Mouse (Mus musculus) neural tube, embryonic 11.5 days (tissue): ENCODE measurements at regions not wholly inside any gene's neighbourhood (a gene's known extent, or its start where the extent isn't known, plus 50 kb on each side); places are given as distances from the start of the nearest gene placed in this dataset.

ENCODE experiments used
- ATAC-seq: fragments of 200-750 bp; cut with Nextera tagmentation; 2 replicates; pipeline ENCODE4 v1.8.0; 2017; ENCODE audit warnings: moderate number of reproducible peaks, mild to moderate bottlenecking, moderate TSS enrichment, moderate library complexity; ENCODE audit not compliant: insufficient read depth, low FRiP score, low TSS enrichment
- DNase-seq: peaks from one replicate; pipeline ENCODE4 v3.0.0-alpha.2; 2015; ENCODE audit warnings: low spot score
- H3K27ac ChIP-seq: fragments of 300-500 bp; sonication (generic); 2 replicates; pipeline ENCODE4 v1.5.1; 2014; ENCODE audit warnings: low read depth, mild to moderate bottlenecking, low read length
- H3K27me3 ChIP-seq: fragments of 300-500 bp; sonication (generic); 2 replicates; pipeline ENCODE4 v1.6.1; 2014; ENCODE audit warnings: mild to moderate bottlenecking, low read length, mixed read lengths; ENCODE audit not compliant: control insufficient read depth, insufficient read depth
- H3K36me3 ChIP-seq: fragments of 300-500 bp; sonication (generic); 2 replicates; pipeline ENCODE4 v1.6.1; 2014; ENCODE audit warnings: mild to moderate bottlenecking, low read length, moderate library complexity, mixed read lengths; ENCODE audit not compliant: control insufficient read depth, insufficient read depth
- H3K4me1 ChIP-seq: fragments of 300-500 bp; sonication (generic); 2 replicates; pipeline ENCODE4 v1.6.1; 2014; ENCODE audit warnings: low read length, mixed read lengths; ENCODE audit not compliant: control insufficient read depth, insufficient read depth
- H3K4me2 ChIP-seq: fragments of 300-500 bp; sonication (generic); 2 replicates; pipeline ENCODE4 v1.6.1; 2014; ENCODE audit warnings: low read depth, mild to moderate bottlenecking, moderate library complexity
- H3K4me3 ChIP-seq: fragments of 300-500 bp; sonication (generic); 2 replicates; pipeline ENCODE4 v1.5.1; 2014; ENCODE audit warnings: low read depth, low read length
- H3K9ac ChIP-seq: fragments of 300-500 bp; sonication (generic); 2 replicates; pipeline ENCODE4 v1.6.1; 2014; ENCODE audit warnings: mild to moderate bottlenecking, low read length
- H3K9me3 ChIP-seq: fragments of 300-500 bp; sonication (generic); 2 replicates; pipeline ENCODE4 v1.6.1; 2016; ENCODE audit warnings: low read length; ENCODE audit not compliant: control insufficient read depth
- WGBS: fragments of 180-500 bp; shearing (Covaris S2); extraction: QIAGEN DNeasy Blood & Tissue Kit; methylation state at CpG from one replicate; pipeline ENCODE4 v1.1.7; 2014; 5-methylcytosine and 5-hydroxymethylcytosine counted together

DNA sequence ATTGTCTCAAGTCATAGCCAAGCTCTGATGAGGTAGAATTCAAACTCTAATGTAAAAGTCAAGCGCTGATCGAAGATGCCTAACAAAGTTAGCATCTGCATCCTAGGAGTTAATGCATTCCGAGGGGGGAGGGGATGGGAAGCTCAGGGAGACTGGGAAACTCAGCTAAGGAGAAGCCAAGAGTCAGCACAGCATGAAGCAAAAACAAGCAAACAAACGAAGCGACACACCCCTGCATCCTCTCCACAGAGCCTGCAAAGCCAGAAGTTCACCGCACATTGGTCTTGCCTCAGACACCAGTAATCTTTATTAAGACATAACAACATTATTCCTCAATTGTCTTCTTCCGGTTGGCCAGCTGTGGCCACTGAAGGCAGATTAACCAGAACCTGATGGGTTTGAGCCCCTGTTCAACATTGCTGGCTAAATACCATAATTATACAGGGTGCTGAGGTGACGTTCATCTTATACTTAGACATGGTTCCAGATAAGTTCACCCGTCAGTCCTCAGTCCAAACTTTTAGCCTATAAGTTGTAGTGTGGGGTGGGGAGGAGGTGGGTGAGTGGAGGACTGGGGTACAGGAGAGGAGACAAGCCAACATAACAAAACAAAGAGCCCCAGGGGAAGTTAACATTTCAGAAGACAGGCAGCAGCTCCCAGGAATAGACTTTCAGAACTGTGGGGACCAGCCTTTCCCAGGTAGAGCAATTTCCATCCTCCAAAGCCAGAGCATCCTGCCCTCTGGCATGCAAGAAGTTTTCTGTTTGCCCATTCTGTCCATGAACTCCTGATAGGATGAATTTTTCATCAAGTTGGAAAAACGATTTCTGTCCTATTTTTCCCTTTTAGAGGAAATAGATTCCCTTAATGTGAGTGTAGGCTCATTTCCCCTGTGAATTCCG, 213.3 kb upstream of the Gm5148 start:
- DNase-seq (no peak), ATAC-seq (no peak)
- no peak overlapping the region for H3K4me3 ChIP-seq
- WGBS = 50% methylated on average over 11 of the region's 11 CpGs
- H3K36me3 ChIP-seq = no peaks in the 10 kb centered on the region
- no peak overlapping the region for H3K27ac ChIP-seq
- H3K4me2 ChIP-seq = no peak overlapping the region
- no peaks in the 10 kb centered on the region for H3K27me3 ChIP-seq
- no peak overlapping the region for H3K9ac ChIP-seq
- H3K9me3 ChIP-seq = no peaks in the 10 kb centered on the region
- H3K4me1 ChIP-seq = peaks cover 5% of the 10 kb centered on the region; the same call in 1 of the 2 replicates

DNA sequence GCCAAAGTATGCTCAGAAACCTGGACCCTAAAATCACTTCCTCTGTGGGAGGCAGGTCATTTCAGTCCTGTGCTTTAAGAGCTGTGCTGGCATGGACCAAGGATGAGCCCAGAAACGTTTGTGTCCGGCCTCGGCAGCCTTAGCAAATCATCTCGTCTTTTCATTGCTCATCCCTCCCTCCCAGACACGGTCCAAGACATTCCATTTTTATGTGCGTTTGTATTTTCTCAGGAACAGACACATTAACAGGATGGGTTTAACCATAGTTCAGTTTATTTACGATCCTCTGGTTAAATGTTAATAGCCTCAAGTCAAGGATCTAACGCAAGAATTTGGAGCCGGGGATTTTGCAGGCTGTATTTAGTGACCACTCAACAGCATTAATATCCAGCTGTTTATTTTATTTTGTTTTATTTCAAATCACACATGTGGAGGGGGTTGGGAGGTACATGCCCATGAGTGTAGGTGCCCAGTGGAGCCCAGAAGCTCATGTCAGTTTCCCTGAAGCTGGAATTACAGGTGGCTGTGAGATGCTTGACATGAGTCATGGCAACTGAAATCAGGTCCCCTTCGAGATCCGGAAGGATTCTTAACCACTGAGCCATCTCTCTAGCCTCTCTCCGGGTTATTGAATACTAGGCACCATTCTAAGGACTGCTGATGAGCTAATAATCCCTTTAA, 212.1 kb upstream of the Gm5148 start:
- no peak overlapping the region for H3K4me3 ChIP-seq
- no peaks in the 10 kb centered on the region for H3K36me3 ChIP-seq
- H3K27ac ChIP-seq = no peak overlapping the region
- H3K9me3 ChIP-seq = no peaks in the 10 kb centered on the region
- no peak overlapping the region for H3K4me2 ChIP-seq
- H3K27me3 ChIP-seq = no peaks in the 10 kb centered on the region
- peaks cover 5% of the 10 kb centered on the region; the same call in 1 of the 2 replicates for H3K4me1 ChIP-seq
- DNase-seq = no peak
- WGBS = 48% methylated on average over 12 of the region's 12 CpGs
- ATAC-seq = no peak
- H3K9ac ChIP-seq = no peak overlapping the region

DNA sequence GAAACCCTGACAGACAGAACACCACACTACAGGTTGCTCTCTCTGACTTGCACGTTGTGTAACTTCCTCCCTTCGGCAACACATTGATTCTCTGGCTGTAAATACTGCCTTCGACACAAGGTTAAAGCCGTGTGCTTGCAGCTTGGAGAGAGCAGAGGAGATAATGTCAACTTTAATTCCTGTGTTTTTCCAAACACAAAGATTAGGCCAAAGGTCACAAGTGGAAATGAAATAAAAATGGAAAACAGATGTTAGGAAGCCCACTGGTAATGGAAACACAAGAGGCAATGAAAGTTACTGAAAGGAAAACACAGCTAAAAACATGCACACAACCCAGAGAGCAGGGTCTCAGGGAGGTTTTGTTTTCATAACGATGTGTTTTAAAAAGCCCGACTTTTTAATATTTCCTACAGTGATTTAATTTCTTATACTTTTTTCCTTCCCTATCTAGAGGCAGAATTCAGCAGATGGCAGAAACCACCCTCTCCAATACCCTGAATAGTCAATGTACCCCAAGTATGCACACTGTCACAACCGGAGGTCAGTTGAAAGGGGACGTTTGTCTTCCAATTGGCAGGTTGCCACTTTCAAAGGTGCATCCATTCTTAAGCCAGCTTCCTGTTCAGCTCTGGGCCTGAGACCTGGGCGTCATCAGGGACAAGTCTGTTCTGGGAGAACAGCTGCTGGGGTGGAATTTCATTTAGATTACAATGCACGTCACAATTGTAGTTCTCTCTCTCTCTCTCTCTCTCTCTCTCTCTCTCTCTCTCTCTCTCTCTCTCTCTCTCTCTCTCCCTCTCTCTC, 210.8 kb upstream of the Gm5148 start:
- H3K9ac ChIP-seq = no peak overlapping the region
- H3K27me3 ChIP-seq = no peaks in the 10 kb centered on the region
- peaks cover 5% of the 10 kb centered on the region; the same call in 1 of the 2 replicates for H3K4me1 ChIP-seq
- no peaks in the 10 kb centered on the region for H3K9me3 ChIP-seq
- no peak for ATAC-seq
- DNase-seq = peak; percentile 37
- no peaks in the 10 kb centered on the region for H3K36me3 ChIP-seq
- no peak overlapping the region for H3K27ac ChIP-seq
- 34% methylated on average over 10 of the region's 10 CpGs for WGBS
- no peak overlapping the region for H3K4me3 ChIP-seq
- H3K4me2 ChIP-seq = no peak overlapping the region

DNA sequence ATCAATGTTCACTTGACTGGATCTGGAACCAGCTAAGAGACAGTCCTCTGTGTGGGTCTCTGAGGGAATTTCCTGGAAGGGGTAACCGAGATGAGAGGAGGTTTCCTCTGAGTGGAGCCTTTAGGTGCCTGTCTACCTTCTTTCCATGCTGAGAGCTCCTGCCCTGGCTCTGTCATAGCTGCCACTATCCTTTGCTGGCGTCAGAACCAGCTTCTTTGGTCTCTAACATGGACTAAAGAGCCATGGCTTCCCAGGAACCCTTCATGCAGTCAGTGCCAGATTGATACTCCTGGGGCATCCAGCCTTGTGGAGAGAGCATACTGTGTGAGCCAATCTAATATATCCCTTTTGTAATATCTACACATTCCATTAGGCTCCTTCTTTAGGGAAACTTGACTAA, 209.9 kb upstream of the Gm5148 start:
- 79% methylated on average over 2 of the region's 2 CpGs for WGBS
- DNase-seq (no peak), ATAC-seq (no peak)

DNA sequence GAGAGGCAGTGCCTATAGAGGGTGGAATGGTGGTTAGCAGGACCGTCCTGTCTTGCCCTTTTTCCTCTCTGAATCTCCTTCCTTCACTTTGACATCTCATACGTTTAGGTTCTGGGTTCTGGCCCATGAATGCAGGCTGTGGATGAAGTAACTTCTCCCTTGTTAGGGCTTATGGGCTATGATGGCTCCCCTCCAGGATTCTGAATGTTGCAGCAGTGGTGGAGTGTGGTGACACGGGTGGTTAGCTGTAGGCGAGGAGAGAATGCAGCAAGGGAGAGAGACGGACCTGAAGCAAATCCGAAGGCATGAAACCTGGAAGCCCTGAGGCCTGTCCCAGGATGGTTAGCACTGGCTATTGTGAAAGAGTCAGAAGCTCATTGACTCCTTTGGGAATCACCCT, 204.4 kb upstream of the Gm5148 start:
- Histone ChIP-seq H3K9ac (no peak overlapping the region), H3K4me1 (no peaks in the 10 kb centered on the region), H3K36me3 (no peaks in the 10 kb centered on the region), H3K27me3 (no peaks in the 10 kb centered on the region), H3K9me3 (no peaks in the 10 kb centered on the region), H3K27ac (no peak overlapping the region), H3K4me3 (no peak overlapping the region), H3K4me2 (no peak overlapping the region)
- ATAC-seq (no peak), DNase-seq (no peak)
- 77% methylated on average over 6 of the region's 6 CpGs for WGBS

More for the DNA sequence above, 209.9 kb upstream of the Gm5148 start:
- Histone ChIP-seq H3K27me3 (no peaks in the 10 kb centered on the region), H3K9ac (no peak overlapping the region), H3K27ac (no peak overlapping the region), H3K4me2 (no peak overlapping the region), H3K9me3 (no peaks in the 10 kb centered on the region), H3K4me3 (no peak overlapping the region), H3K4me1 (peaks cover 5% of the 10 kb centered on the region; the same call in 1 of the 2 replicates), H3K36me3 (no peaks in the 10 kb centered on the region)

DNA sequence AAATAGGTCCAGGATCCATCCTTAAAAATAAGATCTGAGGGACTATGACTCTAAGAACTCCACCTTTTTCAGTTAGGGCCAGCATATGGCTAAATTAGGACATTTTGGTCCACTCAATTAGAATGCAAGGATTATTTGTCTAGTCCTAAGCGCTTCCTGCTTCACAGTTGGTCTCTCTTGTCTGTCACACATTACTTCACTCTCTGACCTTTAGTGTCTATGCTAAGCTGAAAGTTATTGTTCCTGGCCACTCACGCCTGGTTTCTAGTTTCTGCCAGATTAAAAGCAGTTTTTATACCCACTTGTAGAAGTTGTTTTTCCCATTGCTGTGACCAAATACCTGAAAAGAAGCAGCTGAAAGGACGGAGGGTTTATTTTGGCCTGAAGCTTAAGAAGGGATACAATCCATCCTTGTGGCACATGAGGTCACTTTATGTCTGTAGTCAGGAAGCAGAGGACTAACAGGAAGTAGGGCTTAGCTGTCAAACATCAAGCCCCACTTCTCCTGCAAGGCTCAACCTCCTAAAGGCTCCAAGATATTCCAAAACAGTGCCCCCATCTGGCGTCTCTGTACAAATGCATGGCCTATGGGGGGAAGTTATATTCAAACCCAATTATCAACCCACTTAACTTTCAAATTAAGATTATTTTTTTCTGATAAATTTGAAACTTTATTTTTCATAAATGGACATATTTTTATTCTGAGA, 195.3 kb upstream of the Gm5148 start:
- Histone ChIP-seq H3K27me3 (peaks cover 22% of the 10 kb centered on the region), H3K4me3 (no peak overlapping the region), H3K27ac (no peak overlapping the region), H3K9ac (no peak overlapping the region), H3K4me1 (peaks cover 3% of the 10 kb centered on the region; the same call in 1 of the 2 replicates), H3K4me2 (no peak overlapping the region), H3K9me3 (no peaks in the 10 kb centered on the region), H3K36me3 (no peaks in the 10 kb centered on the region)
- WGBS = 59% methylated on average over 4 of the region's 4 CpGs
- ATAC-seq = no peak
- no peak for DNase-seq

DNA sequence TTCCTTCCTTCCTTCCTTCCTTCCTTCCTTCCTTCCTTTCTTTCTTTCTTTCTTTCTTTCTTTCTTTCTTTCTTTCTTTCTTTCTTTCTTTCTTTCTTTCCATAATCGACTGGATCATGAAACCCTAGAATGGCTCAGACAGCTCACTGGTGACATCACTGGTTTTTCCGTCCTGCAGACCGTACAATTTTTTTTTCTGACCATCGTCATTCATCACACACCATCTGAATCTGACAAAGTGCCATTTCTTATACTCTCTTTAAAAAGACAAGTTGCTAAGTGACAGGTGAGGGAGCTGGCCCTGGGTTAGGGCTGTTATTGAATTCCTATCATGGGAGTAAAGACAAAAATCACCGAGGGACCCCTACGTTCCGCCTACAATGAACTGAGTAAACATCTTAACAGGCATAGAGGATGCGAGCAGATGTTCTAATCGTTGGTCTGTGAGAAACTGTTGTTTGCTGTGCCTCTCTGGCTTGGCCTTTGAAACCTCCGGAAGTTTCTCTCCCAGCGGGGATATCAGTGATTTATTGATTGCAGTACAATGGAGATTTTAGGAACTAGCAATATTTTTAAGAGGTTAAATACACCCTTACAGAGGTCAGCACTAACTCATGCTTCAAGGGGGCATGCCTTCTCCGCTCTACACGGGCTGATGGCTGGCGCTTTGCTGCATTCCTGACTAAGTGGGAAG, 192.6 kb upstream of the Gm5148 start:
- H3K27ac ChIP-seq = no peak overlapping the region
- 5% methylated on average over 14 of the region's 14 CpGs for WGBS
- H3K9ac ChIP-seq = no peak overlapping the region
- peak; percentile 73 for DNase-seq
- H3K4me2 ChIP-seq = no peak overlapping the region
- H3K4me1 ChIP-seq = peaks cover 3% of the 10 kb centered on the region; the same call in 1 of the 2 replicates
- no peak overlapping the region for H3K4me3 ChIP-seq
- ATAC-seq = peak; percentile 86
- peaks cover 33% of the 10 kb centered on the region for H3K27me3 ChIP-seq
- H3K36me3 ChIP-seq = no peaks in the 10 kb centered on the region
- no peaks in the 10 kb centered on the region for H3K9me3 ChIP-seq

DNA sequence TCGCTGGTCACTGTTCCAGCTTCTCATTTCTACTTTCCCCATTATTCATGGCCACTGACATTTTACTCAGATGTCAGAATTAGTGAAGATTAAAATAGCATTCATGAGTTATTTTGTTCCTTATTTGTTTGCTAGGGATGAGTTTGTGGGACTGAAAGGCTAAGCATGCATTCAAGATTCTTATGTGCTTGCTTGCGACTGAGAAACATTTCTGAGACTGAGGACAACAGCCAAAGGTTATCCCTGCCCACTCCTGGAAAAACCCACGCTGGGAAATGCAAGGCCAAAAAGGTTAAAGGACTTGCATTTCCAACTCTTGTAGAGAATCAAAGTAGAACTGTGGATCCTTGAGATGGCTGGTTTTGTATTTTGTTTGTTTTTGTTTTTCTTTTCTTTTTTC, 192.0 kb upstream of the Gm5148 start:
- no peak overlapping the region for H3K4me2 ChIP-seq
- no peak for DNase-seq
- no peak overlapping the region for H3K4me3 ChIP-seq
- H3K27me3 ChIP-seq = peaks cover 32% of the 10 kb centered on the region
- peaks cover 3% of the 10 kb centered on the region; the same call in 1 of the 2 replicates for H3K4me1 ChIP-seq
- ATAC-seq = no peak
- H3K27ac ChIP-seq = no peak overlapping the region
- H3K9me3 ChIP-seq = no peaks in the 10 kb centered on the region
- 40% methylated on average over 3 of the region's 3 CpGs for WGBS
- no peaks in the 10 kb centered on the region for H3K36me3 ChIP-seq
- H3K9ac ChIP-seq = no peak overlapping the region
